Mouse (Mus musculus) myocyte (in vitro differentiated cells): ENCODE data around the gene Lrguk.

ENCODE experiments used
- CEBPB ChIP-seq: IDR thresholded peaks from 2 replicates; pipeline ENCODE4 v1.6.1; 2011; ENCODE audit warnings: mild to moderate bottlenecking, moderate library complexity; ENCODE audit not compliant: poor library complexity, insufficient read depth, severe bottlenecking
- E2F4 ChIP-seq: IDR thresholded peaks from one replicate; pipeline ENCODE4 v1.6.1; 2011; ENCODE audit warnings: mild to moderate bottlenecking, control low read depth, moderate library complexity; ENCODE audit not compliant: insufficient read depth
- MAX ChIP-seq: IDR thresholded peaks from one replicate; pipeline ENCODE4 v1.6.1; 2011; ENCODE audit warnings: low read depth, mild to moderate bottlenecking, control low read depth
- MYOD1 ChIP-seq, 3 experiments: IDR thresholded peaks; one replicate each; pipeline ENCODE4 v1.6.1; 2011; ENCODE audit warnings: control low read depth in 2 of 3, low read depth in 2 of 3, mild to moderate bottlenecking in 2 of 3, moderate library complexity in 1 of 3; ENCODE audit not compliant: insufficient read length in 2 of 3, control insufficient read depth in 1 of 3
- MYOG ChIP-seq, 3 experiments: IDR thresholded peaks; one replicate each; pipeline ENCODE4 v1.6.1; 2011; ENCODE audit warnings: control low read depth in 2 of 3, low read depth in 2 of 3, mild to moderate bottlenecking in 2 of 3; ENCODE audit not compliant: insufficient read length in 2 of 3, control insufficient read depth in 1 of 3, insufficient read depth in 1 of 3
- POLR2A ChIP-seq: IDR thresholded peaks from one replicate; pipeline ENCODE4 v1.6.1; 2011; ENCODE audit warnings: low read depth, mild to moderate bottlenecking, control low read depth, moderate library complexity; ENCODE audit not compliant: insufficient read length
- POLR2AphosphoS2 ChIP-seq: IDR thresholded peaks from one replicate; pipeline ENCODE4 v1.6.1; 2011; ENCODE audit warnings: low read depth, control low read depth; ENCODE audit not compliant: insufficient read length
- REST ChIP-seq: IDR thresholded peaks from one replicate; pipeline ENCODE4 v1.6.1; 2011; ENCODE audit warnings: mild to moderate bottlenecking, control low read depth, moderate library complexity; ENCODE audit not compliant: insufficient read depth, insufficient read length
- SRF ChIP-seq: IDR thresholded peaks from one replicate; pipeline ENCODE4 v1.6.1; 2011; ENCODE audit warnings: low read depth; ENCODE audit not compliant: control insufficient read depth, insufficient read length
- TCF12 ChIP-seq: IDR thresholded peaks from one replicate; pipeline ENCODE4 v1.6.1; 2011; ENCODE audit warnings: mild to moderate bottlenecking, control low read depth; ENCODE audit not compliant: poor library complexity, insufficient read depth, severe bottlenecking
- TCF3 ChIP-seq: IDR thresholded peaks from one replicate; pipeline ENCODE4 v1.6.1; 2011; ENCODE audit warnings: low read depth, control low read depth; ENCODE audit not compliant: insufficient read length
- USF1 ChIP-seq: IDR thresholded peaks from one replicate; pipeline ENCODE4 v1.6.1; 2011; ENCODE audit warnings: low read depth, mild to moderate bottlenecking, control low read depth, moderate library complexity

DNA sequence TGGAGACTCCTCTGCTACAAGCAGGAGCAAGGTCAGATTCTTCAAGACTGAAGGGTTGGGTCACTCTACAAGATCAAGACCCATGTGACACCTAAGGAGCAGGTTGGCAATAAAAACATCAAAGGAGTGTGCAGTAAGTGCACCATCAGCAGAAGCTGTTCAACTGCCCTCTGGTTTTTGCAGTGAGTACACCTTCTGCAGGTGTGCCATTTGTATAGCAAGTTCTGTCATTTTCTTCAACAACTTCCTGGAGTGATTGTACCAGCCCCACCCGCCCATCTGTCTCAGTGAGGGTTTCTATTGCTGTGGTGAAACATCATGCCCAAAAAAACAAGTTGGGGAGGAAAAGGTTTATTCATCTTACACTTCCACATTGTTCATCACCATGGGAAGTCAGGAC lies 120.6 kb downstream of the Lrguk start:
- TF ChIP-seq TCF12 (no peak), POLR2AphosphoS2 (no peak), MYOD1 (IDR thresholded peaks at IDR 0.05; ENCODE audit: control insufficient read depth in 1 of 3, insufficient read length in 2 of 3, low read depth in 2 of 3) (no peak), POLR2A (no peak), MAX (no peak), USF1 (no peak), E2F4 (no peak), CEBPB (no peak), REST (no peak), MYOG (IDR thresholded peaks at IDR 0.05; ENCODE audit: control insufficient read depth in 1 of 3, insufficient read depth in 1 of 3, insufficient read length in 2 of 3, low read depth in 2 of 3) (no peak), TCF3 (no peak), SRF (no peak)
